Mouse (Mus musculus) hindlimb bud, embryonic 11.5 days (tissue): ENCODE measurements around the gene Naa35.
A peak's percentile ranks its signal among the peaks of the same experiment; 100 is the strongest.

ENCODE experiments used
- DNase-seq: peaks from one replicate; pipeline ENCODE4 v3.0.0-alpha.2; 2012; ENCODE audit warnings: low read depth, low spot score; ENCODE audit errors: extremely low spot score

Naa35 gene

GRCm38 (mm10) chr13:59668501-59669093 lies 83.5 kb downstream of the Naa35 start:
- no peak for DNase-seq

DNA sequence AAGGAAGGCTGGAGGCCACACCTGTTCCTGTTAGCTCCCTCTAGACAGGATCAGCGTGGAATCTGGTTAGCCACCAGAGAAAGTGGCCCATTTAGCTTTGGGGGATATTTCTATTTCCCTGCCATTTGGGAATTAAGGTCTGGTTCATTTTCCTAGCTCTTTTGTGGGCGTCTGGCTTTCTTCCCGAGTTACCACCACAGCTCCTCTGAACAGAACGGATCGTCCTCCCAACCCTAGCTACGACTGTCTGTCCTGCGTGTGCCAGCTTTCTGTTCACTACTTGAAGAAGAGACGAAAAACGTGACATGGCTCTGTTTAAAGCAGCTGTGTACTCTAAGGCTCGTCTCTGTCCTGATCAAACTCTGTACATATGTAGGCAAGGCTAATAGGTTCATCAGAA lies 84.9 kb downstream of the Naa35 start:
- no peak for DNase-seq

DNA sequence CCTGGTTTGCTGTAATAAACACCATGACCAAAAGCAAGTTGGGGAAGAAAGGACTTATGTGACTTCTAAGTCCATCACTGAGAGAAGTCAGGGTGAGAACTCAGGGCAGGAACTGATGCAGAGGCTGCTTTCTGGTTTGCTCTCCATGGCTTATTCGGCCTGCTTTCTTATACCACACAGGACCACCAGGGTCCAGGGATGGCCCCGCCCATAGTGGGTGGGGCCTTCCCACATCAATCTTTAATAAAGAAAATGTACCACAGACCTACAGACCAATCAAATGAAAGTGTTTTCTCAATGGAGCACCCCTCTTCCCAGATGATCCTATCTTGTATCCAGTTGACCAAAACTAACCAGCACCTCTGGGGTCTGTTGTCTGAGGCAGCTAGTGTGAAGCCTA lies 86.5 kb downstream of the Naa35 start:
- no peak for DNase-seq

DNA sequence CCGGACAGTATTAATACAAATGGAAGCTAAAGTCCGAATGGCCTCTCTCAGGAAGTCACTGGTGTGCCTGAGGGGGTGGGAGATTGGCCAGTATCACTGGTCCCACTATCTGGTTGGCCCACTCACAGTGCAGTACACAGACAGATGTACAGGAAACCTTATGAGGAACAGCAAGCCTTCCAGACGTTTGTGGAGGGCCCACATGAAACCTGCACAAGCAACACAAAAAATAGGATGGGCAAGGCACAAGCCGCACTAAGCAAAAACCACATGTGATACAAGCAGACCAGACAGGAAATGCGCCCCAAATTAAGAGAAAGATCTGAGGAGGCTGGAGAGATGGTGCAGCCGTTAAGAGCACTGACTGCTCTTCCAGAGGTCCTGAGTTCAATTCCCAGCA lies 87.2 kb downstream of the Naa35 start:
- DNase-seq: no peak

GRCm38 (mm10) chr13:59673597-59673996 lies 88.5 kb downstream of the Naa35 start:
- no peak for DNase-seq

DNA sequence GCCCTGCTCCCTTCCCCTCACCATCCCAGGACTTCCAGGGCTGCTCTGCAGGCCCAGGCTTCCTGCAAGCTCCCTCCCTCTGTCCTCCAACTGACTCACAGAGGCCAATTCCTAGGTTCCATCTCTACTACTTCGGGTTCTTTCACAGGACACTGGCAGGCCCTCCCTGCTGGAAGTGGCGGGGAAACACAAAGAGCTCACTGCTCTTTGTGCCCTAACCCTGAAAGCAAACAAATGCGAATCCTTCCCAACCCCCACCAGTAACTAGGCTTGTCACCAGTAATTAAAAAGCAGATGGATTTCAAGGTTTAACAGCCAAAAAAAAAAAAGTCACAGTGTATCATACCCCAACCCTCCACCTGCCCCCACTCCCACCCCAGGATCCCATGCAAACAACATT lies 89.2 kb downstream of the Naa35 start:
- DNase-seq: no peak

GRCm38 (mm10) chr13:59674761-59675150 lies 89.7 kb downstream of the Naa35 start:
- peak; percentile 44 for DNase-seq

DNA sequence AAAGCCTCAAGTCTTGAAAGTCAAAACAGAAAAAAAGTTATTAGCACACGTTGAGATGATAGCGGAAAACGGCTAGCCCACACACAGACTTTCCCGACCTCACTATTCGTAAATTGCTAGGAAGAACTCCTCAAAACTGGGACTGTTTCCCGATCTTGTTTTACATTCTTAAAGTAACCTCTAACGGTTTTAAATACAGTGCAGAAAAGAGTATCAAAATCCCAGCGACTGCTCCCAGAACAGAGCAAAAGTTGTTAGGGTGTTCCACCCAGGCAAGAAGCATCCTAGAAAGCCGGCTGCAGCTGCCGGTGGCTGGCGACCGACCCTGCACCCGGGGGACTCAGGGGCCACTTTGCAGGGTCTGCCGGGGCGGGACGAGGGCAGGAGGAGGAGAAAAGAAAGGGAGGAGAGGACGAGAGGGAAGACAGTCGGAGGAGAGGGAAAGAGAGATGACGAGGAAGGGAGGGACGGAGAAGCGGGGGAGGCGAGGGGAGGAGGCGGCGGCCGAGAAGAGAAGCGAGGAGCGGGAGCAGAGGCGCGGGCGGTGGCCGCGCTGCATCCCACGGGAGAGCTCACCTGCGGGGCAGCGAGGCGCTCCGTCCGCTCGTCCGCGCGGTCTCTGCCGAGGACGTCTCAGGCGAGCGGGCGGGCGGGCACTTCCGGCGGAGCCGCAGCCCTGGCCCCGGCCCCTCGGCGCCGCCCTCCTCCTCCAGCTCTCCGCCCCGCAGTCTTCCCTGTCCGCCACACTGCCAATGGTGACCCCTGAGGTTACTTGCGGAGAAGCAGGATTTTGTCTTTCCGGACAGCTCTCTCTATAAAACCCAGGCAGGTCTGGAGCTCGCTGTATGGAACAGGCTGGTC lies 90.3 kb downstream of the Naa35 start, which contains the start of gene Golm1:
Gene Golm1, minus strand, starts transcription at position 661 of the 861 bp plus-strand sequence.
- DNase-seq: no peak

DNA sequence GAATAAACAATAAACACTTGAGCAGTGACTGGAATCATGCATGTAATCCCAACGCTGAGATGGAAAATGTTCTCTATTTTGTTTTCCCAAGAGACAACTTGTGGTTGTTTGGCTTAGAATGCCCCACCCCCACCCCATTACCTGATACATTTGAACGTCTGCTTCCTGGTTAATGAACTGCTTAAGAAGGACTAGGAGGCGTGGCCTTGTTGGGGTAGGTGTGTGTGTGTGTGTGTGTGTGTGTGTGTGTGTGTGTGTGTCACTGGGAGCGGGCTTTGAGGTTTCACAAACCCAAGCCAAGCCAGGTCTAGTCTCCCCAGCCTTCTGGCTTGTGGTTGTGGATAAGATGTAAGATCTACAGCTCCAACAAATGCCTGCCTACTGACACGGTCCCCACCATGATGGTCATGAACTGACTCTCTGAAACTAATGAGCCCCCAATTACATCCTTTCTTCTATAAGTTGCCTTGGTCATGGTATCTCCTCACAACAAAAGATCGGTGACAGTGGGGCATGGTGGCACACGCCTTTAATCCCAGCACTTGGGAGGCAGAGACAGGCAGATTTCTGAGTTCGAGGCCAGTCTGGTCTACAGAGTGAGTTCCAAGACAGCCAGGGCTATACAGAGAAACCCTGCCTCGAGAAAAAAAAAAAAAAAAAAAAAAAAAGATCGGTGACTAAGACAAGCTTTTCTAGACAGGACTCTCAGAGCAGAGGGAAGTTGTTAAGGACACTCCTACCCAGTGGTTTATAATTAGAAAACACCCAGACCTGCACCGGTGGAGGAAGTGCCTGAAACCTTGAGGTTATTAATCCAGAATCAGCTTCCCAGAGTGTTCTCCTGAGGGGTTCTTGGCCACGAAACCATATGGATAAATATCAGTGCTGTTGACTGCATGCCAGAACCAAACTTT lies 91.5 kb downstream of the Naa35 start:
- DNase-seq: no peak

DNA sequence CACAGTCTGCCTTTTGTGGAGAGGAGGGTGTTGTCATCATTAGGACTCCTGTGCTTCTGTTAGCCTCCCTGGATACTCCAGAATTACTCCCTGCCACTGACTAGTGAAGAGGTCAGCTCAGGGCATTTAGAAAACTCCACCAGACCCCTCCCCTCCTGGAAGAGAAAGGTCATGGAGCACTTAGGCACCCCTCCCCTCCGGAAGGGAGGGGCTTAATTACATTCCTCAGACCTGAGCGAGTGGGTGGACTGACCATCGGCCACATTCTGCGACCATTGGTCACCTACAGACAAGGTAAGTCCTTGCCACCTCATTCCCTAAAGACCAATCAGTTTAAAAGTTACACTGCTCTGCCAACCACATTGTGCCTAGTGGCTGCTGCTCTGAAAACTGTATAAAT lies 94.2 kb downstream of the Naa35 start:
- DNase-seq: no peak

- no peak for DNase-seq
Measured at GRCm38 (mm10) chr13:59679908-59680307, 94.8 kb downstream of the Naa35 start.

GRCm38 (mm10) chr13:59682629-59683028 lies 97.6 kb downstream of the Naa35 start:
- no peak for DNase-seq

GRCm38 (mm10) chr13:59685236-59685635 lies 100.2 kb downstream of the Naa35 start:
- DNase-seq: no peak
